Comparison of ENCODE assay signal across 8 mouse cellular contexts in genomic region chr11:116012262-116012947, GRCm38 (mm10). TPM values are rescaled to one million over a fixed set of nuclear protein-coding genes. Genes with fewer than 3 reads are reported as not detected.
DNase-seq lines count a peak whose midpoint lies in the region; ATAC-seq and TF ChIP-seq lines count a peak whose summit lies in the region.

Galk1 (minus strand) TSS chr11:116012719.

- H3K27ac ChIP-seq in CH12.LX (ENCODE audit: insufficient read depth, low read depth) = peak within 1 kb of the TSS; percentile 70
- peak within 1 kb of the TSS; percentile 79 for H3K27ac ChIP-seq in forebrain, embryonic 13.5 days
- H3K27ac ChIP-seq in heart, postnatal 0 days (ENCODE audit: low read depth) = peak within 1 kb of the TSS; percentile 80
- peak within 1 kb of the TSS; percentile 81 for H3K27ac ChIP-seq in liver, embryonic 15.5 days (replicated peaks)
- H3K27ac ChIP-seq in neural tube, embryonic 12.5 days = peak within 1 kb of the TSS; percentile 27; the same call in 1 of the 2 replicates
- H3K27ac ChIP-seq in stomach, postnatal 0 days (replicated peaks) = peak within 1 kb of the TSS; percentile 91

- in situ Hi-C loops in CH12.LX (cut with MboI; ENCODE audit: low pct_ligation_motif_present, low pct_unique_long_range_greater_than_20kb, low sequenced_read_pairs) = loop anchor here (25.0 kb wide), 1 partner anchor 400 kb away; the partner anchor contains the start of genes Gga3, Mif4gd and Mrps7

- DNase-seq in CH12.LX (ENCODE audit: extremely low read depth) = peak; percentile 98
- peak; percentile 76 for DNase-seq in c-Kit-positive CD71-negative TER-119-negative erythroid progenitor cells, embryonic 14.5 days (ENCODE audit: low read depth)
- peak; percentile 88 for DNase-seq in heart, postnatal 0 days (ENCODE audit: low spot score)
- DNase-seq in kidney, postnatal 4 days = peak; percentile 95 to 98
- peak; percentile 95 for DNase-seq in stomach, postnatal 0 days (ENCODE audit: low spot score)

- no peak for TF ChIP-seq RAD21 in CH12.LX (IDR thresholded peaks at IDR 0.05; ENCODE audit: low read depth, low read length)

- H3K27me3 ChIP-seq in CH12.LX (replicated peaks) = no peaks in the 10 kb centered on the region
- H3K27me3 ChIP-seq in forebrain, embryonic 13.5 days = no peaks in the 10 kb centered on the region
- H3K27me3 ChIP-seq in heart, postnatal 0 days (ENCODE audit: control insufficient read depth, insufficient read depth, low read length) = no peaks in the 10 kb centered on the region
- H3K27me3 ChIP-seq in liver, embryonic 15.5 days = peaks cover 33% of the 10 kb centered on the region
- H3K27me3 ChIP-seq in neural tube, embryonic 12.5 days (replicated peaks) = 0 out of 2 replicates have a peak, but pooled peaks cover 4% of the 10 kb centered on the region
- H3K27me3 ChIP-seq in stomach, postnatal 0 days (ENCODE audit: control insufficient read depth, insufficient read depth, low read length) = no peaks in the 10 kb centered on the region

- H3K4me2 ChIP-seq in CH12.LX (ENCODE audit: insufficient read depth, low read depth, poor library complexity, severe bottlenecking) = peak within 1 kb of the TSS; percentile 75
- H3K4me2 ChIP-seq in forebrain, embryonic 13.5 days = peak within 1 kb of the TSS; percentile 87
- H3K4me2 ChIP-seq in heart, postnatal 0 days (ENCODE audit: low read depth, low read length) = peak within 1 kb of the TSS; percentile 80
- peak within 1 kb of the TSS; percentile 91 for H3K4me2 ChIP-seq in liver, embryonic 15.5 days
- peak within 1 kb of the TSS; percentile 81 for H3K4me2 ChIP-seq in neural tube, embryonic 12.5 days (replicated peaks)
- H3K4me2 ChIP-seq in stomach, postnatal 0 days (replicated peaks; ENCODE audit: low read depth) = peak within 1 kb of the TSS; percentile 90

- H3K4me3 ChIP-seq in CH12.LX (replicated peaks in 1 of 3; ENCODE audit: low read depth in 2 of 3, low read length in 2 of 3, poor library complexity in 1 of 3) = peak within 1 kb of the TSS; percentile 67 to 98 (median 82)
- H3K4me3 ChIP-seq in forebrain, embryonic 13.5 days = peak within 1 kb of the TSS; percentile 62
- peak within 1 kb of the TSS; percentile 55 for H3K4me3 ChIP-seq in heart, postnatal 0 days (ENCODE audit: low read depth, low read length)
- H3K4me3 ChIP-seq in liver, embryonic 15.5 days (replicated peaks) = peak within 1 kb of the TSS; percentile 66
- H3K4me3 ChIP-seq in neural tube, embryonic 12.5 days = peak within 1 kb of the TSS; percentile 57
- peak within 1 kb of the TSS; percentile 68 for H3K4me3 ChIP-seq in stomach, postnatal 0 days (ENCODE audit: low read depth, low read length)

- no peak for TF ChIP-seq CTCF in CH12.LX (conservative IDR thresholded peaks at IDR 0.05 in 1 of 2, IDR thresholded peaks at IDR 0.05 in 1 of 2; ENCODE audit: low read depth in 2 of 2, low read length in 2 of 2)
- no peak for TF ChIP-seq CTCF in heart, postnatal 0 days (IDR thresholded peaks at IDR 0.05; ENCODE audit: low read depth)
- TF ChIP-seq CTCF in stomach, postnatal 0 days (IDR thresholded peaks at IDR 0.05; ENCODE audit: low read depth) = no peak

- no peak for TF ChIP-seq EP300 in CH12.LX (IDR thresholded peaks at IDR 0.05; ENCODE audit: low read length)
- TF ChIP-seq EP300 in heart, postnatal 0 days (IDR thresholded peaks at IDR 0.05; ENCODE audit: low read depth) = no peak
- no peak for TF ChIP-seq EP300 in stomach, postnatal 0 days (optimal IDR thresholded peaks at IDR 0.05)

- peaks cover 7 to 43% of the 10 kb centered on the region in 2 experiments for H3K4me1 ChIP-seq in CH12.LX (ENCODE audit: control insufficient read depth in 1 of 2, insufficient read depth in 2 of 2)
- H3K4me1 ChIP-seq in forebrain, embryonic 13.5 days = peaks cover 27% of the 10 kb centered on the region
- peaks cover 14% of the 10 kb centered on the region for H3K4me1 ChIP-seq in heart, postnatal 0 days (ENCODE audit: control insufficient read depth, insufficient read depth)
- H3K4me1 ChIP-seq in liver, embryonic 15.5 days (replicated peaks) = peaks cover 40% of the 10 kb centered on the region
- 0 out of 2 replicates have a peak, but pooled peaks cover 18% of the 10 kb centered on the region for H3K4me1 ChIP-seq in neural tube, embryonic 12.5 days
- no peaks in the 10 kb centered on the region for H3K4me1 ChIP-seq in stomach, postnatal 0 days (replicated peaks; ENCODE audit: control insufficient read depth, insufficient read depth)

- peak; percentile 88 for ATAC-seq in forebrain, embryonic 13.5 days
- ATAC-seq in heart, postnatal 0 days (ENCODE audit: insufficient read depth, low read depth) = peak; percentile 94
- peak; percentile 83 for ATAC-seq in liver, embryonic 15.5 days (ENCODE audit: insufficient read depth)
- ATAC-seq in neural tube, embryonic 12.5 days (ENCODE audit: low FRiP score, low read depth) = peak; percentile 78
- ATAC-seq in stomach, postnatal 0 days (ENCODE audit: low FRiP score, low TSS enrichment) = peak; percentile 87

- dilution Hi-C loops in CH12.LX (cut with MboI; ENCODE audit: extremely low pct_ligation_motif_present, extremely low pct_unique_long_range_greater_than_20kb, low sequenced_read_pairs) = no loop called here

- H3K36me3 ChIP-seq in CH12.LX (replicated peaks in 1 of 2; ENCODE audit: control insufficient read depth in 1 of 2, insufficient read depth in 1 of 2, low read length in 1 of 2) = peaks cover 29 to 37% of the 10 kb centered on the region in 2 experiments
- H3K36me3 ChIP-seq in forebrain, embryonic 13.5 days (ENCODE audit: poor library complexity, severe bottlenecking) = peaks cover 14% of the 10 kb centered on the region
- peaks cover 22% of the 10 kb centered on the region for H3K36me3 ChIP-seq in heart, postnatal 0 days (replicated peaks; ENCODE audit: control insufficient read depth, insufficient read depth, low read length)
- peaks cover 27% of the 10 kb centered on the region for H3K36me3 ChIP-seq in liver, embryonic 15.5 days (replicated peaks)
- H3K36me3 ChIP-seq in neural tube, embryonic 12.5 days = peaks cover 9% of the 10 kb centered on the region; the same call in 1 of the 2 replicates
- H3K36me3 ChIP-seq in stomach, postnatal 0 days (ENCODE audit: control insufficient read depth, insufficient read depth, low read length) = peaks cover 3% of the 10 kb centered on the region; the same call in 1 of the 2 replicates

- H3K79me2 ChIP-seq in CH12.LX (replicated peaks; ENCODE audit: control insufficient read depth, extremely low read depth, insufficient read depth, poor library complexity, severe bottlenecking) = peaks cover 6% of the 10 kb centered on the region; the same call in 1 of the 2 replicates

- under 1% methylated on average over 53 of the region's 55 CpGs for WGBS in forebrain, embryonic 13.5 days
- WGBS in heart, postnatal 0 days = under 1% methylated on average over 55 of the region's 55 CpGs
- under 1% methylated on average over 55 of the region's 55 CpGs for WGBS in liver, embryonic 15.5 days (ENCODE audit: insufficient replicate concordance)
- WGBS in neural tube, embryonic 12.5 days = under 1% methylated on average over 55 of the region's 55 CpGs
- whole genome bisulfite sequencing in stomach, postnatal 0 days = under 1% methylated on average over 53 of the region's 55 CpGs

- TF ChIP-seq POLR2A in CH12.LX (IDR thresholded peaks at IDR 0.05; ENCODE audit: low read depth, low read length) = peak; percentile 88

- H3K9me3 ChIP-seq in CH12.LX (replicated peaks; ENCODE audit: low read length) = no peaks in the 10 kb centered on the region
- H3K9me3 ChIP-seq in forebrain, embryonic 13.5 days (replicated peaks) = no peaks in the 10 kb centered on the region
- no peaks in the 10 kb centered on the region for H3K9me3 ChIP-seq in heart, postnatal 0 days (replicated peaks; ENCODE audit: control insufficient read depth, low read length)
- no peaks in the 10 kb centered on the region for H3K9me3 ChIP-seq in liver, embryonic 15.5 days (replicated peaks)
- H3K9me3 ChIP-seq in neural tube, embryonic 12.5 days = no peaks in the 10 kb centered on the region
- H3K9me3 ChIP-seq in stomach, postnatal 0 days (ENCODE audit: control insufficient read depth, low read length) = no peaks in the 10 kb centered on the region

- peak within 1 kb of the TSS; percentile 51 for H3K9ac ChIP-seq in CH12.LX (ENCODE audit: insufficient read depth, low read depth)
- H3K9ac ChIP-seq in forebrain, embryonic 13.5 days = peak within 1 kb of the TSS; percentile 79
- H3K9ac ChIP-seq in heart, postnatal 0 days (replicated peaks; ENCODE audit: low read depth, low read length) = peak within 1 kb of the TSS; percentile 62
- H3K9ac ChIP-seq in liver, embryonic 15.5 days = peak within 1 kb of the TSS; percentile 73
- H3K9ac ChIP-seq in neural tube, embryonic 12.5 days = peak within 1 kb of the TSS; percentile 69
- H3K9ac ChIP-seq in stomach, postnatal 0 days (ENCODE audit: low read length) = peak within 1 kb of the TSS; percentile 87

TF ChIP-seq in CH12.LX, 34 proteins besides CTCF, POLR2A, EP300 and RAD21 (continues in another document):
- no peak; the same call in 1 of the 2 replicates for TF ChIP-seq MAZ (IDR thresholded peaks at IDR 0.05; ENCODE audit: low read depth, low read length)
- peak; percentile 89 for TF ChIP-seq MAX (IDR thresholded peaks at IDR 0.05; ENCODE audit: low read length)
- TF ChIP-seq HCFC1 (IDR thresholded peaks at IDR 0.05; ENCODE audit: low read depth, low read length) = peak; percentile 57
- TF ChIP-seq ELF1 (IDR thresholded peaks at IDR 0.05; ENCODE audit: low read depth, low read length) = peak; percentile 38
- no peak for TF ChIP-seq ZKSCAN1 (IDR thresholded peaks at IDR 0.05; ENCODE audit: borderline replicate concordance, low read depth, low read length)
- TF ChIP-seq MYC (IDR thresholded peaks at IDR 0.05; ENCODE audit: low read depth, low read length) = peak; percentile 91
- TF ChIP-seq UBTF (IDR thresholded peaks at IDR 0.05; ENCODE audit: low read depth, low read length) = no peak; the same call in 1 of the 2 replicates
- TF ChIP-seq JUN (IDR thresholded peaks at IDR 0.05; ENCODE audit: insufficient read depth, low read depth, low read length) = no peak
- TF ChIP-seq NRF1 (IDR thresholded peaks at IDR 0.05; ENCODE audit: low read depth, low read length) = peak; percentile 61
- no peak for TF ChIP-seq MAFK (IDR thresholded peaks at IDR 0.05; ENCODE audit: insufficient replicate concordance, low read length)
- peak; percentile 82 for TF ChIP-seq USF1 (IDR thresholded peaks at IDR 0.05; ENCODE audit: low read depth, low read length)

RNA-seq across cellular contexts. Expression of gene Galk1, which starts in this region (rescaled TPM):
- total RNA-seq in CH12.LX (2012; rRNA removed) (340 and 413 TPM in 2 replicates), CH12.LX (2014; rRNA removed) (228 and 263 TPM in 2 replicates)
- polyA plus RNA-seq in CH12.LX (2012; ENCODE audit: insufficient read length, low read depth) = 293 and 300 TPM in 2 replicates
- 74.8 and 86.1 TPM in 2 replicates for polyA plus RNA-seq in forebrain, embryonic 13.5 days (2015; fragmentation: Nextera tagmentation; extraction: Ambion mirVana)
- total RNA-seq in heart, postnatal 0 days (2014; rRNA removed; ENCODE audit: low replicate concordance) = 90.4 and 98.3 TPM in 2 replicates
- 86.3 and 88.4 TPM in 2 replicates for polyA plus RNA-seq in heart, postnatal 0 days (2015; fragmentation: Nextera tagmentation; extraction: Ambion mirVana)
- 168 and 190 TPM in 2 replicates for polyA plus RNA-seq in liver, embryonic 15.5 days (2015; fragmentation: Nextera tagmentation; extraction: Ambion mirVana)
- polyA plus RNA-seq in neural tube, embryonic 12.5 days (2016; fragmentation: Nextera tagmentation; extraction: Ambion mirVana) = 100 and 109 TPM in 2 replicates
- polyA plus RNA-seq in stomach, postnatal 0 days (2015; fragmentation: Nextera tagmentation; extraction: Ambion mirVana) = 119 and 126 TPM in 2 replicates

Comparison
In these comparisons a context has a peak if more than half of its experiments do, and no peak if none do; other contexts are left out.
1. Peak in every context shown above with its lines: DNase-seq, ATAC-seq, H3K4me3 ChIP-seq and H3K27ac ChIP-seq.
2. H3K27ac ChIP-seq: peak in every context shown above with its lines; median percentile 91 in stomach, postnatal 0 days; 81 in liver, embryonic 15.5 days; 80 in heart, postnatal 0 days; 79 in forebrain, embryonic 13.5 days; 70 in CH12.LX; 27 in neural tube, embryonic 12.5 days.